Mouse (Mus musculus): ENCODE measurements at regions not wholly inside any gene's neighbourhood (a gene's known extent, or its start where the extent isn't known, plus 50 kb on each side); places are given as distances from the start of the nearest gene placed in this dataset.

GRCm38 (mm10) chr5:136628502-136628901, 61.2 kb upstream of the Cux1 start:
- peaks cover 19% of the 10 kb centered on the region; the same call in 1 of the 2 replicates for H3K4me1 ChIP-seq (replicated peaks)
- H3K27ac ChIP-seq = no peak overlapping the region
- H3K27me3 ChIP-seq = 0 out of 2 replicates have a peak, but pooled peaks cover 5% of the 10 kb centered on the region
- 78% methylated on average over 5 of the region's 5 CpGs for WGBS (ENCODE audit: insufficient replicate concordance)
- ATAC-seq (ENCODE audit: low read depth) (no peak), DNase-seq (no peak)
- no peaks in the 10 kb centered on the region for H3K9me3 ChIP-seq (replicated peaks)
- H3K9ac ChIP-seq = no peak overlapping the region
- H3K36me3 ChIP-seq = no peaks in the 10 kb centered on the region
- H3K4me3 ChIP-seq (replicated peaks) = no peak overlapping the region
- no peak overlapping the region for H3K4me2 ChIP-seq

- no peak overlapping the region for H3K4me2 ChIP-seq
- ATAC-seq (ENCODE audit: low read depth) = no peak
Observed at GRCm38 (mm10) chr5:136632286-136632685, 60.7 kb upstream of the Myl10 start.

GRCm38 (mm10) chr5:136633901-136634300, 59.0 kb upstream of the Myl10 start:
- H3K9me3 ChIP-seq (replicated peaks) = no peaks in the 10 kb centered on the region
- H3K27ac ChIP-seq = no peak overlapping the region
- no peak overlapping the region for H3K4me3 ChIP-seq (replicated peaks)
- WGBS (ENCODE audit: insufficient replicate concordance) = 62% methylated on average over 6 of the region's 6 CpGs
- DNase-seq (no peak), ATAC-seq (ENCODE audit: low read depth) (no peak)
- H3K4me2 ChIP-seq = no peak overlapping the region
- H3K36me3 ChIP-seq = no peaks in the 10 kb centered on the region
- H3K27me3 ChIP-seq = no peaks in the 10 kb centered on the region
- no peaks in the 10 kb centered on the region for H3K4me1 ChIP-seq (replicated peaks)
- H3K9ac ChIP-seq = no peak overlapping the region

More at GRCm38 (mm10) chr5:136632286-136632685, 60.7 kb upstream of the Myl10 start:
- Histone ChIP-seq H3K36me3 (no peaks in the 10 kb centered on the region), H3K4me3 (replicated peaks) (no peak overlapping the region), H3K9ac (no peak overlapping the region), H3K27ac (no peak overlapping the region), H3K4me1 (replicated peaks) (0 out of 2 replicates have a peak, but pooled peaks cover 3% of the 10 kb centered on the region), H3K9me3 (replicated peaks) (no peaks in the 10 kb centered on the region), H3K27me3 (no peaks in the 10 kb centered on the region)
- no peak for DNase-seq
- WGBS (ENCODE audit: insufficient replicate concordance) = 33% methylated on average over 5 of the region's 5 CpGs

GRCm38 (mm10) chr5:136635119-136635518, 57.8 kb upstream of the Myl10 start:
- H3K9ac ChIP-seq = no peak overlapping the region
- DNase-seq (no peak), ATAC-seq (ENCODE audit: low read depth) (no peak)
- H3K27me3 ChIP-seq = no peaks in the 10 kb centered on the region
- H3K9me3 ChIP-seq (replicated peaks) = no peaks in the 10 kb centered on the region
- H3K27ac ChIP-seq = no peak overlapping the region
- no peak overlapping the region for H3K4me2 ChIP-seq
- no peaks in the 10 kb centered on the region for H3K4me1 ChIP-seq (replicated peaks)
- WGBS (ENCODE audit: insufficient replicate concordance) = 69% methylated on average over 2 of the region's 2 CpGs
- H3K4me3 ChIP-seq (replicated peaks) = no peak overlapping the region
- no peaks in the 10 kb centered on the region for H3K36me3 ChIP-seq

- no peak overlapping the region for H3K27ac ChIP-seq
- no peaks in the 10 kb centered on the region for H3K4me1 ChIP-seq (replicated peaks)
- no peak for ATAC-seq (ENCODE audit: low read depth)
- DNase-seq = no peak
- H3K27me3 ChIP-seq = no peaks in the 10 kb centered on the region
- H3K9ac ChIP-seq = no peak overlapping the region
- WGBS (ENCODE audit: insufficient replicate concordance) = 34% methylated on average over 1 of the region's 1 CpGs
- no peak overlapping the region for H3K4me2 ChIP-seq
- no peak overlapping the region for H3K4me3 ChIP-seq (replicated peaks)
- no peaks in the 10 kb centered on the region for H3K36me3 ChIP-seq
- no peaks in the 10 kb centered on the region for H3K9me3 ChIP-seq (replicated peaks)
Observed at GRCm38 (mm10) chr5:136636476-136636875, 56.5 kb upstream of the Myl10 start.

GRCm38 (mm10) chr5:136637872-136638271, 55.1 kb upstream of the Myl10 start:
- Histone ChIP-seq H3K27ac (no peak overlapping the region), H3K4me2 (no peak overlapping the region)
- 61% methylated on average over 11 of the region's 11 CpGs for WGBS (ENCODE audit: insufficient replicate concordance)

GRCm38 (mm10) chr5:136640871-136641619, 51.9 kb upstream of the Myl10 start:
- Histone ChIP-seq H3K4me3 (replicated peaks) (no peak overlapping the region), H3K9ac (no peak overlapping the region), H3K4me1 (replicated peaks) (no peaks in the 10 kb centered on the region), H3K9me3 (replicated peaks) (no peaks in the 10 kb centered on the region), H3K4me2 (no peak overlapping the region), H3K36me3 (no peaks in the 10 kb centered on the region), H3K27me3 (no peaks in the 10 kb centered on the region), H3K27ac (no peak overlapping the region)
- 58% methylated on average over 5 of the region's 5 CpGs for WGBS (ENCODE audit: insufficient replicate concordance)
- ATAC-seq (ENCODE audit: low read depth) (no peak), DNase-seq (no peak)

More at GRCm38 (mm10) chr5:136637872-136638271, 55.1 kb upstream of the Myl10 start:
- no peak overlapping the region for H3K9ac ChIP-seq
- no peak for DNase-seq
- H3K36me3 ChIP-seq = no peaks in the 10 kb centered on the region
- no peaks in the 10 kb centered on the region for H3K27me3 ChIP-seq
- no peak overlapping the region for H3K4me3 ChIP-seq (replicated peaks)
- no peak for ATAC-seq (ENCODE audit: low read depth)
- no peaks in the 10 kb centered on the region for H3K4me1 ChIP-seq (replicated peaks)
- H3K9me3 ChIP-seq (replicated peaks) = no peaks in the 10 kb centered on the region

GRCm38 (mm10) chr5:136642208-136642607, 50.7 kb upstream of the Myl10 start:
- no peak overlapping the region for H3K27ac ChIP-seq
- H3K36me3 ChIP-seq = no peaks in the 10 kb centered on the region
- H3K9me3 ChIP-seq (replicated peaks) = no peaks in the 10 kb centered on the region
- H3K9ac ChIP-seq = no peak overlapping the region
- H3K4me3 ChIP-seq (replicated peaks) = no peak overlapping the region
- H3K4me1 ChIP-seq (replicated peaks) = no peaks in the 10 kb centered on the region
- DNase-seq (no peak), ATAC-seq (ENCODE audit: low read depth) (no peak)
- WGBS (ENCODE audit: insufficient replicate concordance) = 61% methylated on average over 13 of the region's 13 CpGs
- no peak overlapping the region for H3K4me2 ChIP-seq
- H3K27me3 ChIP-seq = no peaks in the 10 kb centered on the region

Data from liver, embryonic 13.5 days (tissue).